Mouse (Mus musculus): ENCODE results near the gene Uhrf1bp1.

Gene Uhrf1bp1

GRCm38 (mm10) chr17:27911371-27911770, 55.1 kb downstream of the Uhrf1bp1 start:
- in situ Hi-C loops (cut with MseI, MboI) = no loop called here

- in situ Hi-C loops (cut with MseI, MboI) = no loop called here
These were observed 58.5 kb downstream of the Uhrf1bp1 start for GRCm38 (mm10) chr17:27914742-27915141.

- in situ Hi-C loops (cut with MseI, MboI) = no loop called here
These were observed 60.1 kb downstream of the Uhrf1bp1 start for GRCm38 (mm10) chr17:27916366-27916765.

GRCm38 (mm10) chr17:27920676-27921075, 64.4 kb downstream of the Uhrf1bp1 start:
- in situ Hi-C loops (cut with MseI, MboI) = no loop called here

- in situ Hi-C loops (cut with MseI, MboI) = no loop called here
These were observed 66.0 kb downstream of the Uhrf1bp1 start for GRCm38 (mm10) chr17:27922174-27922712.

GRCm38 (mm10) chr17:27925054-27925453, 68.8 kb downstream of the Uhrf1bp1 start:
- in situ Hi-C loops (cut with MseI, MboI) = no loop called here

- in situ Hi-C loops (cut with MseI, MboI) = no loop called here
These were observed 69.3 kb downstream of the Uhrf1bp1 start for GRCm38 (mm10) chr17:27925504-27925903.

GRCm38 (mm10) chr17:27930291-27930690, 74.0 kb downstream of the Uhrf1bp1 start:
- in situ Hi-C loops (cut with MseI, MboI) = no loop called here

GRCm38 (mm10) chr17:27931826-27932225, 75.6 kb downstream of the Uhrf1bp1 start:
- in situ Hi-C loops (cut with MseI, MboI) = no loop called here

GRCm38 (mm10) chr17:27934136-27934910, 78.1 kb downstream of the Uhrf1bp1 start:
- in situ Hi-C loops (cut with MseI, MboI) = no loop called here

GRCm38 (mm10) chr17:27935091-27935490, 78.8 kb downstream of the Uhrf1bp1 start:
- in situ Hi-C loops (cut with MseI, MboI) = no loop called here

GRCm38 (mm10) chr17:27937054-27937615, 80.9 kb downstream of the Uhrf1bp1 start:
- in situ Hi-C loops (cut with MseI, MboI) = no loop called here

- in situ Hi-C loops (cut with MseI, MboI) = no loop called here
These were observed 82.0 kb downstream of the Uhrf1bp1 start for GRCm38 (mm10) chr17:27938121-27938754.

- in situ Hi-C loops (cut with MseI, MboI) = no loop called here
These were observed 82.8 kb downstream of the Uhrf1bp1 start for GRCm38 (mm10) chr17:27939028-27939427.

- in situ Hi-C loops (cut with MseI, MboI) = no loop called here
These were observed 84.1 kb downstream of the Uhrf1bp1 start for GRCm38 (mm10) chr17:27940352-27940751.

GRCm38 (mm10) chr17:27941178-27941577, 84.9 kb downstream of the Uhrf1bp1 start:
- in situ Hi-C loops (cut with MseI, MboI) = no loop called here

- in situ Hi-C loops (cut with MseI, MboI) = no loop called here
These were observed 85.5 kb downstream of the Uhrf1bp1 start for GRCm38 (mm10) chr17:27941698-27942097.

- in situ Hi-C loops (cut with MseI, MboI) = no loop called here
These were observed 85.9 kb downstream of the Uhrf1bp1 start for GRCm38 (mm10) chr17:27942131-27942530.

GRCm38 (mm10) chr17:27945546-27946216, 89.4 kb downstream of the Uhrf1bp1 start:
- in situ Hi-C loops (cut with MseI, MboI) = no loop called here

GRCm38 (mm10) chr17:27946371-27946770, 90.1 kb downstream of the Uhrf1bp1 start:
- in situ Hi-C loops (cut with MseI, MboI) = no loop called here

- in situ Hi-C loops (cut with MseI, MboI) = no loop called here
These were observed 90.9 kb downstream of the Uhrf1bp1 start for GRCm38 (mm10) chr17:27947155-27947554.
